Mouse (Mus musculus) gastrocnemius, postnatal 10 days (tissue): ENCODE data around the gene Armc7. TPM values are rescaled to one million over a fixed set of nuclear protein-coding genes. Genes with fewer than 3 reads are reported as not detected.
"Not testable (repeated sequence)": the region's sequence is repeated elsewhere in the genome, so short reads cannot be mapped to it uniquely, and the experiment has no call there.

Experiments
- DNase-seq: peaks from one replicate; pipeline ENCODE4 v3.0.0; 2021; ENCODE audit warnings: mixed read lengths
- total RNA-seq, 2 experiments: library from RNA; stranded (reverse); gene quantifications; 2 replicates each; pipeline ENCODE4 v1.2.3; 2021

The Armc7 gene
- total RNA-seq, 2 experiments from 2014 or later: 1.2 to 2.4 TPM

DNA sequence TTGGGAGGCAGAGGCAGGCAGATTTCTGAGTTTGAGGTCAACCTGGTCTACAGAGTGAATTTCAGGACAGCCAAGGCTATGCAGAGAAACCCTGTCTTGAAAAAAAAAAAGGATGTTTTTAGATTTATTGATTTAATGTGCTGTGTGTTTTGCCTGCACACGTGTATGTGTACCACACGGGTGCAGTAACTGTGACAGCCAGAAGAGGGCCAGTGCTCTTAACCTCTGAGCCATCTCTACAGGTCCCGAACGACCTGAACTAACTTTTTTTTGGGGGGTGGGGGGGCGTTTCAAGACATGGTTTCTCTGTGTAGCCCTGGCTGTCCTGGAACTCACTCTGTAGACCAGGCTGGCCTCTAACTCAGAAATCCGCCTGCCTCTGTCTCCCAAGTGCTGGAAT is 20.6 kb upstream of the Armc7 start:
- not testable (repeated sequence) for DNase-seq

DNA sequence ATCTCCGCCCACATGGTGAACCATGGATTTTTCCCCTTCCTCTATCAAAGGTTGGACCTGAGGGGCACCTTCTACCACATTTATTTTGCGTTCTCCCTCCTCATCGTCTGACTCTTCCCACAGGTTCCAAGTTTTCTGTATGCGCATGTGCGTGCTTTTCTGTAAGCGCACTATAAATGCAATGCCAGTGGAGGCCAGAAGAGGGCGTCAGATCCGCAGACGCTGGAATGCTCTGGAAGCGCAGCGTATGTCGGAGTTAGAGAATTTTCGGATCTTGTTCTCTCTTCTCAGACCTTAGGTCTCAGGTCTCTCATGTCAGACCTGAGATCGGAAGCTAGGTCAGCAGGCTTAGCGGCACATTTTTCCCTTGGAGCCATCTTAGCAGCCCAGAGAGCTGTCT is 19.8 kb upstream of the Armc7 start:
- DNase-seq: no peak

- no peak for DNase-seq
Observed at GRCm38 (mm10) chr11:115456182-115456581, 19.3 kb upstream of the Armc7 start.

- no peak for DNase-seq
Observed at GRCm38 (mm10) chr11:115457405-115457804, 18.1 kb upstream of the Armc7 start.

DNA sequence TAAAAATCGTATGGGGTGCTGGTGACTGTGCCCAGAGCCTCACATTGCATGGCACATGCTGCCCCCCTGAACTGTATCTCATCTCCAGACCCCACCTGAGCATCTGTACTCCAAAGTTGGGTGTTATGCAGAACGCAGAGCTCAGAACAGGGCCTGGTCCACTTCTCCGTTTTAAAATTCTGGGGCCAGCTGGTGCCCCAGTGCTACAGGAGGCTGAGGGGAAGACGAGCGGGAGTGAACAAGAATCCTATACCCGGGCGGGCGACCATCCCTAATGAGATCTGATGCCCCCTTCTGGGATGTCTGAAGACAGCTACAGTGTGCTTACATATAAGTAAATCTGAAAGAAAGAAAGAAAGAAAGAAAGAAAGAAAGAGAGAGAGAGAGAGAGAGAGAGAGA is 14.5 kb upstream of the Armc7 start:
- DNase-seq: no peak

DNA sequence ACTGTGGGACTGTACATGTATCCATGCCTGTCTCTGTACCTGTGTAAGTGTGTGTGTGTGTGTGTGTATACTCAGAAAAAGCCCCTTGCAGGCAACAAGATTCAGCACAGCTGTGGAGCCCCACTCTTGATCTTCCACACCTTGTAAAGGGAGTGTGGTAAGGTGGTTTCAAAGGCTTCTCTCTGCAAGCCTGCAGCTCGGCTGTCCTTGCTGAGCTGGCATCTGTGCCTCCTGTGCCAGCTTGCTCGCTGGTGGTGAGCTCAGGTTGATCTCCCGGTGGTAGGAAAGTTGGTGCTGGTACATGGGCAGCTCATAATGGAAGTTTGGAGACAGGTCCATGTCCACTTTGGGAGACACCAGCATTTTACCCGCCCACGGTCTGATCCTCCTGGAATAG is 13.6 kb upstream of the Armc7 start:
- no peak for DNase-seq

DNA sequence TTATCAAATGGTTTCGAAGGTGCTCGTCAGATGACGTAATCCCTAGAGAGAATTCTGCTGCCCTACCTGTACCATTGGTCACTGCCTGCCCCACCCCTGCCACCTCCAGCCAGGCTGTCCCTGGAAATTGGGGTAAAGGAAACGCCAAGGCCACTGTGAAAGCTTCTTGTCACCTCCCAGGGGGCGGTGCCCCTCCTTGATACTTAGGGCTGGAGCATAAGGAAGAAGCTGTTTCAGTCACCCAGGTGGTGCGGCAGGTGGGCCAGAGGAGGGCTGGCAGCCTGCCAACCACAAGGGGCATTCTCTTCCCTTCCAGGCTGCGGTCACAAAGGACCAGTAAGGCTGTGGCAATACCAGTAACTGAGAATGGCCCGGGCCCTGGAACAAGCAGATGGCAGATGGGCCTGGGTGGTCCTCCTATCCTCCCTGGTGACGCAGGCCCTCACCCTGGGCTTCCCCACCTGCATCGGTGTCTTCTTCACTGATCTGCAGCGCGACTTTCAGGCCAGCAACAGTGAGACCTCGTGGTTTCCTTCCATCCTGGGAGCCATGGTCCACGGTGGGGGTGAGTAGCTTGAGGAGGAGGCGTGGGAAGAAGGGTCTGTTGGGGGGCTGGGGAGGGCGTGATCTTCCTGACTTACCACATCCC is 13.1 kb upstream of the Armc7 start, which contains the start of gene Slc16a5:
Slc16a5 (plus strand) TSS at position 232 of the 649 bp plus-strand sequence.
- DNase-seq: no peak

DNA sequence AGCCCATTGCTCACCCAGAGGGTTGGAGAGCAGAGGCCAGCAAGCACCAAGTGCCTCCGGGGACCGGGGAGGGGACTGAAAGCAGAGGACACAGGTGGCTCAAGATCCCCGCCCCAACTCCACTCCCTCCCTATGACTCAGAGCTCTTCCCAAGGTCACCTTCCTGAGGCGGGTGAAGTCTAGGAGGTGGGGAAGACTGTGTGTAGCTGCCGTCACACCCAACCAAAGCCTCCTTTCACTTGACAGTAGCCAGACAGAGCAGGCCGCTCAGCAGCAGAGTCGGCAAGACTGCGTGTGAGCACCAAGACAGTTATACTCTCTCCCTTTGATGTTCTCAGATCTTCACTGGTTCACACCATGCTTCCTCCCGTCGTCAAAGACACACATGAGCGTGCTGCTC is 12.1 kb upstream of the Armc7 start:
- DNase-seq: no peak

DNA sequence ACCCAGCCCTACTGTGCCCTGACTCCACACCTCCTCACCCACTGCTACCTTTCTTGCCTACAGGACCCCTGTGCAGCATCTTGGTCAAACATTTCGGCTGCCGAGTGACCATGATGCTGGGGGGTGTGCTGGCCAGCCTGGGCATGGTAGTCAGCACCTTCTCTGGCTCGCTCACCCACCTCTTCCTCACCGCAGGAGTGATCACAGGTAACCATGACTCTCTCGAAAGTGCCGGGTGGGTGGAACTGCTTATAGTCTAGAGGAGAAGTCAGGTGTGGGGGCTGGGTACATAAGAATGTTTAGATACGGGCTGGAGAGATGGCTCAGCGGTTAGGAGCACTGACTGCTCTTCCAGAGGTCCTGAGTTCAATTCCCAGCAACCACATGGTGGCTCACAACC is 10.6 kb upstream of the Armc7 start:
- no peak for DNase-seq

DNA sequence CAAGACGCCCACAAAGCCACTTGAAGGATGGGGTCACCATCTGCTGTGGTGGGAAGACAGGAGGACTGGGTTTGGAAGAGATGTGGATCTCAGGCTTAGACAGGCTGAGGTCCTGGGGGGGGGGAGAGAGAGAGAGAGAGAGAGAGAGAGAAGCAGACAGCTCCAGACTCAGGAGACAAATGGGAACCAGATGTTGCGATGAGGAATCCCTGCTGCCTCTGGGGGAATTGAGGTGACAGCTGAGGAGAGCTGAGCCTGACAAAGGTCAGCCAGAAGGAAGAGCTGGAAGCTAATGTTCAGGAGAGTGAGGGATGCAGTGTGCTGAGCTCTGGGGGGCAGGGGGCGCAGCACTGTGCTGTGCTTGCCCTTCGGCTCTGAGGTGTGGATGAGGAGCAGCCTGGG is 8.2 kb upstream of the Armc7 start:
- no peak for DNase-seq

DNA sequence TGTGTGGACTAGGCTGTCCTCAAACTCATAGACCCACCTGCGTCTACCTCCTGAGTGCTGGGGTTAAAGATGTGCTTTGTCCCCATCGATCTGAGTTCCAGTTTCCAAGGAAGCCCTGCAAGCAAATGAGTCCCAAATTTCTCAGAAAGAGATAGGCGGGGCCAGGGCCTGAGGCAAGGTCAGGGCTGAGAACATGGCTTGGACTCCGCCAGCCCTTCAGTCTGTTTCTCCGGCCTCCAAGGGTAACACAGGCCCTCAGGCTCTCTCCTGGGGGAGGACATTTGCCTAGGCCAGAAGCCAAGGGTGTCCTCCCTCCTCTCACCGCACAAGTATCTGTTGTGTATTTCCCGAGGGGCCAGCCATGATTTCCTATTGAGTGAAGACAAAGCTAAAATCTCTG is 3.3 kb upstream of the Armc7 start:
- DNase-seq: no peak

GRCm38 (mm10) chr11:115473626-115474275 is 1.7 kb upstream of the Armc7 start:
- DNase-seq: peak; percentile 92

- DNase-seq: no peak
Observed at GRCm38 (mm10) chr11:115475758-115476237, 331 bp downstream of the Armc7 start.

DNA sequence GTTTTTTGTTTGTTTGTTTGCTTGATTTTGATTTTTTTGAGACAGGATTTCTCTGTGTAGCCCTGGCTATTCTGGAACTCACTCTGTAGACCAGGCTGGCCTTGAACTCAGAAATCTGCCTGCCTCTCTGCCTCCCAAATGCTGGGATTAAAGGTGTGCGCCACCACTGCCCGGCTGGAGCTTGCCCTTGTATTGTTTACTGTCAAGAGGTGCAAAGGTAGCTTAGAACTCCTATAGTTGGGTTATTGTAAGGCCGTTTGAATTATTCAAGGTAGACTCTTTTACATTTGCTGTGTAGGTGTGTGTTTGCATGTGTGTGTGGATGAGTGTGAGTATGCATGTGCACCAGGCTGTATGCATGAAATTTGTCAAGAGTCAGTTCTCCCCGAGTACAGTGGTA is 1.2 kb downstream of the Armc7 start:
- not testable (repeated sequence) for DNase-seq

DNA sequence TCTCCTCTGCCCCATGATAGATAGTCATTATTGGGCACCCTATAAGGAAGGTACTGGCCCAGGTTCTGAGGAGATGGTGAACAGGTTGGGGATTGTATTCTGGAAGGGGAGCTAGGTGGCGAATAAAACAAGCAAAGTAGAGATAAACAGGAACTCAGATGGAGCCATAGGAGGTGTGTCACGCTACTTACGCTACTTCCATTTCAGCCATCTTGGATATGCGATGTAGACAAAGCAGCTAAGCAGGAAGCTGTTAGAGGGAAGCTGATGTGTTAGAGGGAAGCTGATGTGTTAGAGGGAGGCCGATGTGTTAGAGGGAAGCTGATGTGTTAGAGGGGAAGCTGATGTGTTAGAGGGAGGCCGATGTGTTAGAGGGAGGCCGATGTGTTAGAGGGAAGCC is 1.9 kb downstream of the Armc7 start:
- DNase-seq: not testable (repeated sequence)

- DNase-seq: no peak
Observed at GRCm38 (mm10) chr11:115478296-115478938, 3.0 kb downstream of the Armc7 start.

GRCm38 (mm10) chr11:115481553-115482259 is 6.2 kb downstream of the Armc7 start:
- DNase-seq: no peak

- DNase-seq: no peak
Observed at GRCm38 (mm10) chr11:115483278-115483677, 7.8 kb downstream of the Armc7 start.

GRCm38 (mm10) chr11:115483726-115484125 is 8.3 kb downstream of the Armc7 start:
- DNase-seq: peak; percentile 82

DNA sequence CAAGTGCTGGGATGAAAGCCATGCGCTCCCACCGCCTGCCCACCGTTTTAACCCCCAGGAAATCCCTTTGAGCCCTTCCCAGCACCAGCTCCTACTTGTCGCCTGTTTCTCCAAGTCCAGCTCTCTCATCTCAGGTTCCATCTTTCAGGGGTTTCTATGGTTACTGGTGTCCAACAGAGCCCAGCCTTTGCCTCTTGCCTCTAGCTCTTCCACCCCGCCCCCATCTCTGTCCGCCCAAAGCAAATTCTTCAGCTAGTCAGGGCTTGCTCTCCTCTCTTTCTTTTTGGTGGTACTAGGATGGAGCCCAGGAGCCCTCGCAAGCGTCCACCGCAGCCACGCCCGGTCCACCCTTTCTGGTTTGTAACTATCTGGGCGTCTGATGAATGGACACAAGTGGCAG is 9.7 kb downstream of the Armc7 start:
- DNase-seq: no peak

DNA sequence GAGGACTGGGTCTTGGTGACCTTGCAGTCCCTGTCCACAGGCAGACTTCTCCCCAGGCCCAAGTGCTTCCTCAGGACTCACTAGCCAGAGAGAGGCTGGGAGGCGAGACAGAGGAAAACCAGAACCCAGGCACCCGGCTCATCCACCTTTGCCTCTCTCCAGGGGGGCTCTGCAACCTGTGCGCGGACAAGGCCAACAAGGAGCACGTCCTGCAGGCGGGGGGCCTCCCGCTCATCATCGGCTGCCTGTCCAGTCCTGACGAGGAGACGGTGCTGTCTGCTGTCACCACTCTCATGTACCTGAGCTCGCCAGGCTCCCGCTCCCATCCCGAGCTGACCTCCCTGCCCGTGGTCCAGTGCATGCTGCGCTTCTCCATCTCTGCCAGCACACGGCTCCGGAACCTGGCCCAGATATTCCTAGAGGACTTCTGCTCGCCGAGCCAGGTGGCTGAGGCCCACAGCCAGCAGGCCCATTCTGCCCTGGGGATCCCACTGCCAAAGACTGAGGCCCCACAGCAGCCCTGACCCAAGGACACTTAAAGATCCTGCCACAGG is 13.2 kb downstream of the Armc7 start:
- DNase-seq: no peak
